In the genomic region with DNA sequence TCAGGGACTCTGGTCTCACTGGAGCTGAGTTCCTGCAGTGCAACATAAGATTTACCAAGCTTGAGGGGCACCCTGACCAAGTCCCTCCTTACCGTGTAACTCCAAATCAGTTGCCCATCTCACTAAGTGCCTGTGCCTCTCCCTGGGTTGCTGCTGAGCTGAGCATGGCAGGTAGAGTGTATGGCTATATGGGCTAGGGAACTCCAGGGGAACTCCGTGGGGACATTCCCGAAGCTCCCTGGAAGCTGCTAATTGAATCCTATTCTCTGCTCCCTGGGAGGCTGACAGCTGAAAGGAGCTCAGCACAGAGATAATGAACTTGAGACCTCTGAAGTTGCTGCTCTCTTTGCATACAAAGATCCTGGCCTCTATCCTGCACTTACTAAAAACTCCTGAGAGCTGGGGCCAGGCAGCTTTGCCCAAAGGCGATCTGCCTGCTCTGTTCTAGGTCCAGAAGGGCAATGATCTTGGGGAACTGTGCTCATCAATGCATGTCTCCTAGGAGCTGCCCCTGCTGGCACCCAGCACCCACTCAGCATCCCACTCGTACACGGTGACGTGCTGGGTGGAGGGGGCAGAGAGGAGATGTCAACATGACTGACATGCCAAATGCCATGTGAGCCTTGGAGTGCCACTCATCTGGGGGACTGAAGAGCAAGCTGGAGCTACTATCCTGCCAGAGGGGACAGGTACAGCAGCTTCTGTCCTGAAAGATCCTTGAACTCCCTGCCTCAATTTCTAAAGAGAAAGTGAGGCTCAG, we compare ENCODE assay signal across 23 mouse cellular contexts. TPM values are rescaled to one million over a fixed set of nuclear protein-coding genes. Genes with fewer than 3 reads are reported as not detected.
"Had no signal": no experiment of that assay in that cellular context is flagged by ENCODE, and none has a peak within 500 bp of the region (broad histone marks: within the 10 kb centered on the region; RNA-seq: fewer than 3 reads in every experiment).

No protein-coding gene starts in this region.

- H3K36me3 ChIP-seq: limb, embryonic 12.5 days; limb, embryonic 15.5 days; lung, embryonic 15.5 days; midbrain, embryonic 10.5 days; neural tube, embryonic 12.5 days; neural tube, embryonic 15.5 days had no signal

- H3K4me3 ChIP-seq: limb, embryonic 12.5 days; limb, embryonic 15.5 days; lung, embryonic 15.5 days; megakaryocyte, embryonic 14.5 days; midbrain, embryonic 10.5 days; neural tube, embryonic 12.5 days; neural tube, embryonic 15.5 days had no signal

- ATAC-seq: intestine, embryonic 16.5 days; liver, postnatal 0 days had no signal

- H3K27me3 ChIP-seq: limb, embryonic 12.5 days; limb, embryonic 15.5 days; lung, embryonic 15.5 days; neural tube, embryonic 12.5 days; neural tube, embryonic 15.5 days had no signal

- H3K27ac ChIP-seq: limb, embryonic 12.5 days; limb, embryonic 15.5 days; liver, embryonic 14.5 days; lung, embryonic 15.5 days; midbrain, embryonic 10.5 days; neural tube, embryonic 12.5 days; neural tube, embryonic 15.5 days; stomach, postnatal 0 days had no signal

- H3K4me2 ChIP-seq: limb, embryonic 12.5 days; limb, embryonic 15.5 days; liver, embryonic 11.5 days; lung, embryonic 15.5 days; neural tube, embryonic 12.5 days; neural tube, embryonic 15.5 days had no signal

- H3K4me1 ChIP-seq: limb, embryonic 12.5 days; limb, embryonic 15.5 days; lung, embryonic 15.5 days; megakaryocyte, embryonic 14.5 days; neural tube, embryonic 12.5 days; neural tube, embryonic 15.5 days had no signal

- DNase-seq: kidney, adult 18-20 months; kidney, adult 9 months; kidney, postnatal 14 days; kidney, postnatal 4 days; left cerebral cortex, postnatal 4 days; liver, postnatal 0 days; lung, postnatal 10 days; lung, postnatal 36 days; midbrain, embryonic 14.5 days; thymus, adult 2 months; thymus, postnatal 14 days; thymus, postnatal 4 days had no signal

- H3K9me3 ChIP-seq: limb, embryonic 12.5 days; limb, embryonic 15.5 days; lung, embryonic 15.5 days; megakaryocyte, embryonic 14.5 days; midbrain, embryonic 10.5 days; neural tube, embryonic 12.5 days; neural tube, embryonic 15.5 days had no signal

- H3K9ac ChIP-seq: limb, embryonic 12.5 days; limb, embryonic 15.5 days; liver, embryonic 14.5 days; liver, postnatal 0 days; lung, embryonic 15.5 days; neural tube, embryonic 12.5 days; neural tube, embryonic 15.5 days had no signal

RNA-seq across cellular contexts. Expression of gene Rasd2, which starts 56.1 kb away (rescaled TPM):
- polyA plus RNA-seq: liver, embryonic 14.5 days had no signal
